Mouse (Mus musculus) hindbrain, postnatal 0 days (tissue): ENCODE results near the gene Rnf217. TPM values are rescaled to one million over a fixed set of nuclear protein-coding genes. Genes with fewer than 3 reads are reported as not detected.

Experiments
- ATAC-seq: fragments of 200-750 bp; cut with Nextera tagmentation; 2 replicates; pipeline ENCODE4 v1.8.0; 2017; ENCODE audit warnings: mild to moderate bottlenecking, moderate TSS enrichment, moderate library complexity
- DNase-seq: peaks from one replicate; pipeline ENCODE4 v3.0.0-alpha.2; 2015; ENCODE audit warnings: low spot score
- H3K27ac ChIP-seq: fragments of 300-500 bp; sonication (generic); 2 replicates; pipeline ENCODE4 v1.5.1; 2014; ENCODE audit warnings: mild to moderate bottlenecking
- H3K27me3 ChIP-seq: fragments of 300-500 bp; sonication (generic); 2 replicates; pipeline ENCODE4 v1.6.1; 2014; ENCODE audit warnings: low read length, mixed read lengths; ENCODE audit not compliant: insufficient read depth
- H3K36me3 ChIP-seq: fragments of 300-500 bp; sonication (generic); 2 replicates; pipeline ENCODE4 v1.6.1; 2014; ENCODE audit warnings: low read length, mixed read lengths; ENCODE audit not compliant: insufficient read depth
- H3K4me1 ChIP-seq: fragments of 300-500 bp; sonication (generic); 2 replicates; pipeline ENCODE4 v1.6.1; 2014; ENCODE audit warnings: antibody characterized with exemption, low read length, mixed read lengths; ENCODE audit not compliant: insufficient read depth
- H3K4me2 ChIP-seq: fragments of 300-500 bp; sonication (generic); 2 replicates; pipeline ENCODE4 v1.6.1; 2014; ENCODE audit warnings: low read depth, mild to moderate bottlenecking, low read length, moderate library complexity, mixed read lengths
- H3K4me3 ChIP-seq: fragments of 300-500 bp; sonication (generic); 2 replicates; pipeline ENCODE4 v1.5.1; 2014; ENCODE audit warnings: low read length
- H3K9ac ChIP-seq: fragments of 300-500 bp; sonication (generic); replicated peaks from 2 replicates; pipeline ENCODE4 v1.6.1; 2014; ENCODE audit warnings: mild to moderate bottlenecking, low read length, moderate library complexity, mixed read lengths
- H3K9me3 ChIP-seq: fragments of 300-500 bp; sonication (generic); 2 replicates; pipeline ENCODE4 v1.6.1; 2016; ENCODE audit warnings: low read length, mixed read lengths
- CTCF ChIP-seq: IDR thresholded peaks from 2 replicates; pipeline ENCODE4 v1.5.1; 2016; ENCODE audit warnings: antibody characterized with exemption, control low read depth, low read depth
- WGBS: fragments of 180-500 bp; shearing (Covaris S2); extraction: QIAGEN DNeasy Blood & Tissue Kit; methylation state at CpG from one replicate; pipeline ENCODE4 v1.1.7; 2014; 5-methylcytosine and 5-hydroxymethylcytosine counted together
- polyA plus RNA-seq: library from polyadenylated mRNA; unstranded; fragments of >200 nt; fragmentation: Nextera tagmentation; extraction: Ambion mirVana; gene quantifications from 2 replicates; pipeline ENCODE4 v1.2.1, GENCODE M21; 2015
- total RNA-seq: library from RNA; depleted of rRNA; stranded (reverse); fragments of >200 nt; gene quantifications from 2 replicates; pipeline ENCODE4 v1.2.3, GENCODE M21; 2014

Rnf217 gene
- total and polyA plus RNA-seq, 2 experiments from 2014 or later, result 1.8 to 10.5 TPM

DNA sequence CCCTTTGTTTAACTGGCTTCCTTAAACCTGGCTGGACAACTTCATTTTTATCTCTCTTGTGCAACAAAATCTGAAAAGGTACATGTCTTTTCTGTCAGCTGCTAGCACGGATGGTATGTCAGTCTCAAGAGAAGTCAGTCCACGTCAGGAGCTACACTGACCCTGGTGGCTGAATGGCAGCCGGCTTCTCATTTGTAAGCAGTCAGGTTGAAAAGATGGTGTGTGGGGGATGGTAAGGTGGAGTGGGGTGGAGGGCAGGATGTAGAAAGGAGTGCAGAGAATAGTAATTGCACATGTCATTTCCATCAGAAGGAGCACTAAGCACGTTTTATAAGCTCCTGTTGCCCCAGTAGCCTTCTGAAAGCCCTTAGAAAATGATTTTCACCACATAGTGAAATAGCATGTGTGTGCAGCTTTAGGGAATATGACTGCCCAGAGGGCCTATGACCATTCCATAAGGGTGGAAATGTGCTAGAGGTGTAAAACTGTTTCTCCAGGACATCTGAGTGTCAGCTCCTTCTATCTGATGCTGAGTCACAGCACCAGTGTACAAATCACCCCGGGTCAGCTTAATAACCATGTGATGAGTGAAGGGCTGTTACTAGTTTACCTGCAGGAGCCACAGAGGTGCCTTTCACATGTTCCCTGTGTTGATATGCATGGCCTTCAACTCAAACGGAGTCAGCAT lies 80.5 kb downstream of the Rnf217 start:
- DNase-seq, result no peak
- 42% methylated on average over 6 of the region's 6 CpGs for WGBS

DNA sequence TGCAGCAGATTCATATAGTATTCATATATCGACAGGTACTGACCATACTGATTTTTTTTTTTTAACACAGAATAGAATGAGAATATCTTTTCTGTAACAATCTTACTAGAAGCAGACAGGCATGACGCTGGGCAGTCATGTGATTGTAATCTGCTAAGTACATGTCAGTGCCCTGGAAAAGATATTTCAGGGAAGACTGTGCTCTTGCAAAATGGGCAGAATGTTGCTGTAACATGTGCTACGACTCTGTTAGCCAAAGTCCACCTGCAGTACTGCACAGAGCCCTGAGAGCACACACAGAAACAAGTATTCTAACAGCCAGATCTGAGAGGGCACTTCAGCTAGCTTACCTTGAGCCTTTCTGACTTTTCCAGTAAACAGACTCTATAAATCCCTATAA lies 83.3 kb downstream of the Rnf217 start:
- DNase-seq (no peak), ATAC-seq (no peak)
- Histone ChIP-seq H3K27me3 (no peaks in the 10 kb centered on the region), H3K9ac (no peak overlapping the region), H3K9me3 (no peaks in the 10 kb centered on the region), H3K36me3 (no peaks in the 10 kb centered on the region), H3K27ac (no peak overlapping the region), H3K4me3 (no peak overlapping the region), H3K4me1 (no peaks in the 10 kb centered on the region), H3K4me2 (no peak overlapping the region)
- no peak for TF ChIP-seq CTCF
- 90% methylated on average over 3 of the region's 3 CpGs for WGBS

More for the DNA sequence above, 80.5 kb downstream of the Rnf217 start:
- 0 out of 2 replicates have a peak, but pooled peaks have one; percentile 64 for ATAC-seq
- Histone ChIP-seq H3K36me3 (no peaks in the 10 kb centered on the region), H3K4me2 (no peak overlapping the region), H3K27me3 (no peaks in the 10 kb centered on the region), H3K9me3 (no peaks in the 10 kb centered on the region), H3K4me1 (no peaks in the 10 kb centered on the region), H3K27ac (no peak overlapping the region), H3K9ac (no peak overlapping the region), H3K4me3 (no peak overlapping the region)
- no peak for TF ChIP-seq CTCF

DNA sequence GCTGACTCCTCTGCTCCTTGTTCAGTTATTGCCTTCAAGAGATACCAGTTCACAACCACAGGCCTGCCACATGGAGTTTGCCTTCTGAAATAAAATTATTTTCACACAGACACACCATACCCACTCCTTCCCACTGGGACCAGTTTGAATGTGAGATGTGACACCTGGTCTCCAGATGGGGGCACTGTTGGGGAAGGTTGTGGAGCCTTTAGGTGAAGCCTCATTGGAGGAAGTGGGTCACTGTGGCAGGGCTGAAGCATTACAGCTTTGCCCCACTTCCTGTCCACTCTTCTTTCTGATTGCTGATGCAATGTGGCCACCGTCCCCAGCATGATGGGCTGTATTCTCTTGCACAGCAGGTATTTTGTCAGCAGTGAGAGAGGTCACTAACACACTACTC lies 89.6 kb downstream of the Rnf217 start:
- Histone ChIP-seq H3K27me3 (no peaks in the 10 kb centered on the region), H3K9me3 (no peaks in the 10 kb centered on the region), H3K36me3 (no peaks in the 10 kb centered on the region), H3K27ac (no peak overlapping the region), H3K9ac (no peak overlapping the region), H3K4me1 (no peaks in the 10 kb centered on the region), H3K4me3 (no peak overlapping the region), H3K4me2 (no peak overlapping the region)
- 0 out of 2 replicates have a peak, but pooled peaks have one; percentile 14 for TF ChIP-seq CTCF
- WGBS, result 31% methylated on average over 1 of the region's 1 CpGs
- no peak for DNase-seq
- no peak for ATAC-seq

DNA sequence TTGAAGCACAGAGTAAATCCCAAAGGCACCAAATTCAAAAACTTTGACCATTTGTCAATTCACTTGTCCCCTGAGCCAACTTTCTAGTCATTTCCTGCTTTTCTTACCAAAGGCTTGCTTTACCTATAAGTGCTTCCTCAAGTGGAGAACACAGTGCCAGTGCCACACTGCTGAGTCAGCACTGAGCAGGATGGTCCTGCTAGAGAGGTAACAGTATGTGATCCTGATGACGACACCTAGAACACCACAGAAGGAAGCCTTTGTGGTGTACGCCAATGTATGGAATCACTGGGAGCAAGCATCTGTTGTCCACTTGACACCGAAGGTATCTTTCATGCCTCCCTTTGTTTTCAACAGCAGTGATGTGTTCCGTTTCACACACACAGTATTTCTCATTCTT lies 90.8 kb downstream of the Rnf217 start:
- Histone ChIP-seq H3K9ac (no peak overlapping the region), H3K4me2 (no peak overlapping the region), H3K27me3 (no peaks in the 10 kb centered on the region), H3K9me3 (no peaks in the 10 kb centered on the region), H3K36me3 (no peaks in the 10 kb centered on the region), H3K27ac (no peak overlapping the region), H3K4me3 (no peak overlapping the region), H3K4me1 (no peaks in the 10 kb centered on the region)
- 92% methylated on average over 4 of the region's 4 CpGs for WGBS
- no peak for TF ChIP-seq CTCF
- DNase-seq (no peak), ATAC-seq (no peak)

DNA sequence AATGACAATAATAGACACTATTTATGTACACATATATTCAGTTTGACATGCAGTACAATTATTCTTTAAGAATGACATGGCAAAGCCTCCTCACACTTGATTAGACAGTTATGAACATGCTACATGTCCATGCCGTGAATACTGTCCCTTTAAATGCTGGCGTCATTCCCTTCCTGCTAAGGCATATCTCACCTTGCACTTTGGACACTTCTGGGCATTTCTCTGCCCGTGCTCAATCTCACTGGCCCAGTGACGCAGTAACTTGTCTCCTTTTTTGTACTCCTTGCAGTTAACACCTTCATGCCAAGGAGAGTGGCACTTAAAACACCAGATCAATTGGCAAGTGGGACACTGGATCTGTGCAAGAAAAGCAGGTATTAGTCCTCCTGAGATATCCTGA lies 91.8 kb downstream of the Rnf217 start:
- Histone ChIP-seq H3K36me3 (no peaks in the 10 kb centered on the region), H3K4me2 (no peak overlapping the region), H3K27ac (no peak overlapping the region), H3K4me3 (no peak overlapping the region), H3K27me3 (no peaks in the 10 kb centered on the region), H3K4me1 (no peaks in the 10 kb centered on the region), H3K9me3 (no peaks in the 10 kb centered on the region), H3K9ac (no peak overlapping the region)
- no peak for DNase-seq
- WGBS, result 77% methylated on average over 4 of the region's 4 CpGs
- ATAC-seq, result no peak
- TF ChIP-seq CTCF, result no peak

DNA sequence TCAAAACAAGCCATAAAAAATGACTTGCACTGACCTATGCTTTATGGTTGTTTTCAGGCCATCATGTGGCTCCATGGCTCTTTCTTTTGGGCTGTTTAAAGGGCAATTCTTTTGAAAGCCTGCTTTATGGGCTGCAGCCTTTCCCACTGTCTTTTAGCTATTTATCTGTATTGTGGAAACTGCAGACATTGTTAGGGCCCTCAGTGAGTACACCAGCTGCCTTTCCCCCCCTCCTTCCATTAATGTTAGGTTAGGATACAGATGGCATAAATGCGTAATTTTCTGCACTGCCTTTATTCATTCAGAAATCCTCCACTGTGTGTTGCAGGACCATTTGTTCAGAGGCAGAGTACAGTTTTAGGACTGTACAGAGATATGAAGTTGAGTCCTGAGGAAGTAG lies 93.1 kb downstream of the Rnf217 start:
- ATAC-seq (no peak), DNase-seq (no peak)

DNA sequence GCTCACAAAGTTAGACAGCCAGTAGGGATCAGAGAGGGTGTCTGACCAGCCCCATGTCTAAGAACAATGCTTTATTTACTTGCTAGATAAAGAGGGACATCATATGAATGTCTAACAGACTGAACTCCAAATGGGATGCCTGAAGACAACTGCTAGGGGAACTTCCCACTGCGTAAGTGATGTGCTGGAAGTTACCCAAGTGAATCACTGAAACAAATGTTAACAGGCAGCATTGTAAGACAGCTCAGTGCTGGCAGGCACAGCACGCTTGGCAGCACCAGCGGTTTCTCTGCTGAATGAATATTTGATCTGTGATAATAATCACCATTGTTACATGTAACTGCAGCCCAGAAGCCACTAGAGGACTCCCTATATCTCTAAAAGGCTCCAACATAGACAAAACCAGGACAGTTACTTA lies 104.8 kb downstream of the Rnf217 start:
- ATAC-seq (peak; percentile 95), DNase-seq (peak; percentile 85)
- no peaks in the 10 kb centered on the region for H3K27me3 ChIP-seq
- no peaks in the 10 kb centered on the region for H3K4me1 ChIP-seq
- TF ChIP-seq CTCF, result peak; percentile 60
- 29% methylated on average over 3 of the region's 3 CpGs for WGBS
- no peak overlapping the region for H3K27ac ChIP-seq
- H3K9me3 ChIP-seq, result no peaks in the 10 kb centered on the region
- no peak overlapping the region for H3K9ac ChIP-seq
- no peak overlapping the region for H3K4me2 ChIP-seq
- no peak overlapping the region for H3K4me3 ChIP-seq
- H3K36me3 ChIP-seq, result no peaks in the 10 kb centered on the region

More for the DNA sequence above, 93.1 kb downstream of the Rnf217 start:
- no peak for TF ChIP-seq CTCF
- no peaks in the 10 kb centered on the region for H3K27me3 ChIP-seq
- no peaks in the 10 kb centered on the region for H3K36me3 ChIP-seq
- no peak overlapping the region for H3K9ac ChIP-seq
- H3K27ac ChIP-seq, result no peak overlapping the region
- no peaks in the 10 kb centered on the region for H3K4me1 ChIP-seq
- 53% methylated on average over 1 of the region's 1 CpGs for WGBS
- no peaks in the 10 kb centered on the region for H3K9me3 ChIP-seq
- no peak overlapping the region for H3K4me3 ChIP-seq
- no peak overlapping the region for H3K4me2 ChIP-seq
